16 mouse cellular contexts compared by ENCODE assay signal in the genomic region with DNA sequence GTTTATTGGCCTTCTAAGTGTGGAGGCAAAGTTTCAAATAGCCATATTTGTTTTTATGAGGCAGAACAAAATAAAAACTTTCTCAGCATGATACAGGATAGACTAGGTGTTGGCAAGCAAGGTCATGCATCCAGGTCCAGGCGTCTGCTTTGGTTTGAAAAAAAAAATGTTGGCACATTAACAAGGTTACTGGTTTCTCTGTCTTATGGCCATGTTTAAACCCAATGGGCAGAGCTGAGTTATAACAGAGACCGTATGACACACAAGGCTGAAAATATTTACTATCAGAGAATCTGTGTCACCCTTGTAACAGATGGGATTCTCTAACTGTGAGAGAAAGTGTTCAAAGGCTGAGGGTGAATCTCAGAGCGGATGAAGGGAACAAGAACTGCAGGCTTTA.
DNase-seq lines count a peak whose midpoint lies in the region; ATAC-seq lines count a peak whose summit lies in the region.
"Had no signal": no experiment of that assay in that cellular context is flagged by ENCODE, and none has a peak within 500 bp of the region (broad histone marks: within the 10 kb centered on the region; RNA-seq: fewer than 3 reads in every experiment).

No protein-coding gene starts in this region.

- ATAC-seq in cerebellum, adult (ENCODE audit: insufficient number of reproducible peaks, low FRiP score, low TSS enrichment) = peak; percentile 93
- ATAC-seq: activated CD4-positive, CD25-positive, alpha-beta regulatory T cell, adult 4 months; CD4-positive, CD25-positive, alpha-beta regulatory T cell, adult 4 months; forebrain, embryonic 14.5 days; forebrain, embryonic 16.5 days; Patski had no signal

- no peak for DNase-seq in cerebellum, postnatal 36 days
- peak; percentile 65 for DNase-seq in cerebellum, adult 9-10 months
- DNase-seq in cerebellum, adult 18-20 months = no peak
- DNase-seq in brain, adult 2 months (ENCODE audit: low read depth, low spot score) = peak; percentile 76
- DNase-seq: adrenal gland, adult 8-10 months; adrenal gland, postnatal 14 days; adrenal gland, postnatal 36 days; B cell, adult 2 months; cerebellum, adult 8-10 months; embryo, embryonic 11 days had no signal

Comparison
In these comparisons a context has a peak if more than half of its experiments do, and no peak if none do; other contexts are left out.
1. DNase-seq: peak in cerebellum, adult 9-10 months (single experiment) and brain, adult 2 months (single experiment); none in cerebellum, postnatal 36 days (0 of 2) and cerebellum, adult 18-20 months (0 of 2).